Mouse (Mus musculus) left cerebral cortex, adult 9 months (tissue): ENCODE results near the gene Gpr84.
A peak's percentile ranks its signal among the peaks of the same experiment; 100 is the strongest.

Source experiments
- DNase-seq, 2 experiments: peaks; one replicate each; pipeline ENCODE4 v3.0.0; 2022; ENCODE audit warnings: low spot score in 2 of 2

The Gpr84 gene

DNA sequence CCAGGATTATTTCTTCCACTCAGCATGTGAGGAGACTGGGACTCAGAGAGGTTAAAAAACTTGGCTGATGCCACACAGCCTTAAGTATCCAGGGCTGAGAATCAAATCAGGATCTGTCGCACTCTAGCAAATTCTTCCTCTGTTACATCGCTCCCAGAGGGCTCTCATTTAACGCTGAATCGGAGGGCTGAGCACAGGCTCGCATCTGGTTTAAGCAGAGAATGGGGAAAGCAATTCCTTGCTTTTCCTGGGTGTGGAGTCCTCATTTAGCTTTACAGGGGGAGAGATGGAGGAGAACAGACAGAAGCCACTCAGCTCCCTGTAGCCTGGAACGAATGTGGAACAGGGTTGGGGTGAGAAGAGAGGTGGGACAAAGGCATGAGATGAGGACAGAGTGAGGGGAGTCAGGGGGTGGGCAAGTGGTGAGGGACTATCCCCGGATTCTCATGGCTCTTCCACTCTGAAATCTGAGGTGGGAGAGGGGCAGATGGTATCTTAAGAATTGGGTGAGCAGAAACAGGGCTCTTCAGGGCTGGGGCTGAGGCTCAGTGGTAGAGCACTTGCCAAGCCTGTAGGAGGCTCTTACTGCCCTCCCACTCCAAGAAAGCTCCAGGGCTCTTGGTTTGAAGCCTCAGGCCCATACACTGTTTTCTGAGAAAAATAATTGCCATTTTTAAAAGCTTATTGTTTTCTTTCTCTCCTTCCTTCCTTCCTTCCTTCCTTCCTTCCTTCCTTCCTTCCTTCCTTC is 25.2 kb upstream of the Gpr84 start:
- no peak for DNase-seq

DNA sequence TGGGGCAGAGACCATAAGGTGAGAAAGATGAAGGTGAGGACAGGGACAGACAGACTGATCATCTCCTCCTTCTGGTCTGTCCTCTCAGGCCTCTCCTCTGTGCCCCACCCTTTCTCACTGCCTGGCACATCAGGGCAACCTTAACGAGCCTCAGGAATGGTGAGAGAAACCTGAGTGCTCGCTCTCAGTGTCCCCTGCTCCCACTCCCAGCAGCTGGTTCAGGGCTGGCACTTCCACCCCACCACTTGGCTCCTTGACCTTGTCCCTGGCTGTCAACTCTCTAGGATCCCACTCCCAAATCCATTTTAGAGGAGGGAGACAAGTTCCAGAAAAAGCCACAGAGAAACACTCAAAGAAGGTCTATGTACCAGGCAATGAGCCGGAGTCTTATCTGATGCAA is 24.6 kb upstream of the Gpr84 start:
- no peak for DNase-seq

DNA sequence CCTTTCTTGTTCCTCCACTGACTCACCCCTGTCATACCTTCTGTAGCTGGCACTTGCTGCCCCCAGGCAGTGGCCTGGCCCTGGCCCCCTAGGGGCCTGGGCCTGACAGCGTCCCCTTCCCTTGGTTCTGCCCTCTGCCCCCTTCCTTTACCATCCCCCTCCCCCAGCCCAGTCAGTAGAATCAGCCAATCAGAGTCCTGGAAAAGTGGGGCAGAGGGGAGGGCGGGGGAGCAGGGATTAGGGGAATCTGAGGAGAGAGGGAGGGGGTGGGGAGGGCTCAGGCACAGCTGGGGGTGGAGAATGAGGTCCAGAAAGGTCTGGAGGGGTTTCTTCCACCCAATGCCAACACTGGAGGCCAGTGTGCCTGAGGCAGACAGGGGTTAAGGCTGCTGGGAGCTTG is 23.8 kb upstream of the Gpr84 start:
- DNase-seq = no peak

DNA sequence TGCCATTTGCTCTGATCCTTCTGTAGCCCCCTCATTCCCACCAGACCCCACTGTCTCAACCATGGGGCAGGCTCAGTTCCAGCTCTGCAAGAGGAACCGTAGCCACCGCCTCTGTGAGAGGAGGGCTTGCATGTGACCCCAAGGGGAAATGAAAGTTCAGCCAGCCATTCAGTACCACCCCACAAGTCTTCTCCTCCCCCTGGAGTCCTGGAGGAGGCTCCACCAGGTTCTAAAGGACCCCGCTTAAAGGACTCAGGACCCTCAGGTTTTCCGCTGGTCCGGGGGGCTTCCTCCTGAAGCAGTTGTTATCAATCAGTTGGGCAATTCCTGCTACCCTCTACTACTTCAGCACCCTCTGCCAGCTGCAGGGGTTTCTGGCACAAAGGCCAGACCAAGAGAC is 23.3 kb upstream of the Gpr84 start:
- DNase-seq = no peak

DNA sequence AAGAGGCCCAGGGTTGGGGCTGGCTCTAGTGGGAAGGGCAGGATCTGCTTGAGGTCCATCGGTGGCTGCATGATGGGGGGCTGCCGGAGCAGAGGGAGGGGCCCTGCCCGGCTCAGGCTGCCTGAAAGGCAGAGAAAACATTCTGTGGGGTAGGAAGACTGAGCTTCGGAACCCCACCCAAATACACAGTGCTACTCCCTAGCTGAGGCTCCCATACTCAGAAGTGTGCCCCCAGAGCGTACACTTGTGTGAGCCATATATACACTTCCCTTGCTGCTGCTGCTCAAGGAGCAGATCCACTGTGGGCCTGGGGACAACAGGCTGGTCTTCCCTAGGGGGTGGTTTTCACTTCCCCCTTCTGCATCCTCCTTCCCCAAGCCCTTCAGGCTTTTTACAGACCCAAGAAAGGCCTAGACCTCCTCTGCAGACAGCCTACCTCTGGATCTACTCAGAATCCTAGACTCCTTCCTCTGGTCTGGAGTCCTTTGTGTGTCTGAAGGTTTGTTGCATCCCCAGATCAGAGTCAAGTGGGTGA is 22.7 kb upstream of the Gpr84 start:
- DNase-seq = no peak

DNA sequence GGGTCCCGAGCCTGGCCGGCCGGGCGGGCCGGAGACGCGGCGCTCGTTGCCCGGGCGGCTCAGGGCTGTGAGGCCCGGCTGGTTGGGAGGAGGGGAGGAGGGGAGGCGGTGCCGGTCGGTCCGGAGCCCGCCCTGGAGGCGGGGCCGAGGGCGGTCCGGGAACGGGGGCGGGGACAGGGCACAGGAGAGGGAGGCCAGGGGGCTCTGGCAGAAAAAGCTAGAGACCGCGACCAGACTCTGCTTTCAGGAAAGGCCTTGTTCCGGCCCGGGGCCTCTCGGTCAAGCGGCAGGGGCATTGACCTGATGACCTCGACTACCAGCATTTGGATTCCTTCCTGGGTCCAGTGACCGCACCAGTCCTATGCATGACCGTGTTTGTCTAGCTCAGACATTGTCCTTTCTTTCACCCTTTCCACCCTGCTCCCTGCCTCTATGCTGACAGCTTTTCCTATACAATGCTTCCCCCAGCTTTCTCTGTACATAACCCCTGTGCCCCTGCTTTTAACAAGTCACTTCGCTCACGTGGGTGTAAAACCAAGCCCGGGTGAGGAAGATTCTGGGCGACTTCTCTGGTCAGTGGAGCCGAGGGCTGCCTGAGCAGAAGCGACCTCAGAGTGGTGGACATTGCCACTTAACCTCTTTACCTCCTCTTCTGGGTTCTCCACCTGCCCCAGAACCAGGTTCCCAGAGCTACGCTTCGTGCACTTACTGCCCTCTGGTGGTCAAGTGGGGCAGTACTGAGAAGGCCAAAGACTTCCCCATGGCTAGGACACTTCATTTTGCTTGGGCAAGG is 13.2 kb upstream of the Gpr84 start:
- DNase-seq = peak in 1 of 2 experiments; percentile 75

DNA sequence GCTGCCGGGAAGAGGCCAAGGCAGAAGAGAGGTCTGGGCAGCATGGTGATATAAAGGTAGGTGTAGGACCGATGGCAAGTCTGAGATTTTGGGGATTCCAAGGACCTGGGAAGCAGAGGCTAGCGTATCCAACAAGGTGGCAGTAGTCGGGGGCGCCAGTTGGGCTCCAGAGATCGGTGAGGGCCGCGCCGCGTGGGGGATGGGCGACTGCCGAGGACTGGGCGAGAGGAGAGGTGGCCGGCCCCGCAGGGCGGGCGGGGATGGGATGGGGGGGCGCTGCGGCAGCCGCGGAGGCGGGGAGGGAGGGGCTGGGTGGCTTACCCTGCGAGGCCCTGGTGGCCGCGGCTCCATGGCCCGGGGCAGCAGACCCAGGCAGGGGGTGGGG is 12.7 kb upstream of the Gpr84 start:
- DNase-seq = no peak

DNA sequence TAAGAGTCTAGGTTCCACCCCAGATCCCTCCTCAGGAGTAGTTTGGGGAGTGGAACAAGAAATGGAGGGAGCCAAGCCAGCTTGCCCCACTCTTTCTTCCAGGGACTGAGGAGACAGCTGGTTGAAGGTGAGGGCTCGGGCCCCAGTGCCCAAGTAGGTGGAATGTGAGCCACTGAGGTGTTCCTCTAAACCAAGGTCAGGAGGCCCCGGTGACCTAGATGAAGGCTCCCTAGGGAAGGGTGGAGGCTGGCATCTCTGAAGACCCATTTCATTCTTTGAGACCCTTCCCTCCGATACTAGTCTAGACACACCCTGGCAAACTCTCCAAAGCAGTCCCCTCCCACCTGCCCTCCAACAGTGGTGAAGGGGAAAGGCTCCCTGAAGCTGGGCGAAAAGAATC is 12.0 kb upstream of the Gpr84 start:
- no peak for DNase-seq

DNA sequence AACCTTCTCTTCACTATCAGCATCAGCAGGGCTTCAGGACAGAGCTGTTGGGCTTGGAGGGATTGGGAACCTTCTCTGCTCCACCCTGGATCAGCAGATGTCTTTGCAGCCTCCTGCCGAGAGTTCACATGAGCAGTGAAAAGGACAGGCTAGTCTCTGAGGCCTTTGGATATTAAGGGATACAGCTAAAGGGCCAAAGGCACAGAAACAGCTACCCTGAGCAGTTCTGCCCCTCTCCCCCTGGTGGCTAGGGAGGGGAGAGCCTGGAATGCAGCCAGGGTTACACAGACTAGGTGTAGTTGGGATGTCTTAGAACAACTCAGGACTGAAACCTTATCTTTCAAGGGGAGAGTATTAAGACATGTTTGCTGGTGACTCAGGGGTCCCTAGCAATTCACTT is 10.7 kb upstream of the Gpr84 start:
- DNase-seq = no peak

DNA sequence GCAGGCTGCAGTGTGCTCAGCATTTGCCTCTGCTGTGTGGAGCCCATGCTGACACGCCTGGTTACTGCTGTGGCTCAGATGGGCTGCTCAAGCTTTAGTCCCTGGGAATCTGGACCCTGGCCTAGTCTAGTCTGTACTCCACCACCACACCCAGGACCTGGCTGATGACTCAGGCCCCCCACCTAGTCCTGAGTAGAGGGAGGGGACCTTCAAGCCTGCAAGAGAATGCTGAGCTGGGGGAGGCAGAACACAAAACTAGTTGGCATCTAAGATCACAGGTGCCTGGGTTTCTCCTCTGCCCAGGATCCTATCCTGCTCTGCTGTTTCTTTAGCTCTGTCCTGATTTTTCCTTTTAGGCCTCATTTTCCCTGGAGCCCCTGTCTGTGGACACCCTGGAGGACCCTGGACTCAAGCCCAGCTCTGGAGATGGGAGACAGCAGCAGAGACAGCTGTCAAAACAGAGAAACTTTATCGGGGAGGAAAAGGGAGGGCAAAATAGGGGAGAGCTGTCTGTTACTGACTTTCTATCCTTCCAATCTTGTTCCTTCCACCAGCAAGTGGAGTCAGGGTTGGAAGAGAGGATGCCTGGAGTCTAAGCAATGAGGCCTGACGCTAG is 7.9 kb upstream of the Gpr84 start:
- no peak for DNase-seq

DNA sequence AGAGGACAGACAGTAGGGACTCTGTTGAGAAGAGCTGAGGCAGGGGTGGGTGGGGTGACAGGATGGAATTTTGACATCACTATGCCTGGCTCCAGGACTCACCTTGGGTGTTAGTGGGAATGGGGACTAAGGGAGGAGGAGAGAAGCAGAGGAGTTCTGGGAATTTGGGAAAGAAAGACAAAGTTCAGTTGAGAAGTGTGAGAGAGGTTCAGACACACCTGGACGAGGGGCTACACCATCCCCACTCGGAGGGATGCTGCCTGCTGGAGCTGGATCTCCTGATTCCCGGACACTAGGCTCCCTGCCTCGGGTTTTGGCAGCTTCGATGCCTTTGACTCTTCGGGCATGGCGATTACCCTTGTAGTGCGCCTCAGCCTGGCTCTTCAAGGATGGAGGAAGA is 7.3 kb upstream of the Gpr84 start:
- no peak for DNase-seq

DNA sequence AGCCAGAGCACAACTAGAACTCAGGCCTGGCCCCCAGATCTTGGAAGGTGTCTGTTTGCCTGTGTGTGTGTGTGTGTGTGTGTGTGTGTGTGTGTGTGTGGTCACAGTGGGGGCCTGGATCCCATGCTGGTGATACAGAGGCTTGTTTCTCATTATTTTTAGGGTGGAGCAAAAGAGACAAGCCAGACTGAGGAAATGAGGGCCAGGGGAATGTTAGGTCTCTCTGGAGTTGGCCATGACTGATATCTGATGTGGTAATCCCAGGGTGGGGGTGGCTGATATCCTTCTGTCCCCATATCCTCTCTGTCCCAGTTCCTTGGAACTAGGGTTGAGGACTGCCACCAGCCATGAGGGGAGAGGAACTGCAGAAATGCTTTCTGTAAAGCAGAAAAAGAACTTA is 6.7 kb upstream of the Gpr84 start:
- DNase-seq = no peak

DNA sequence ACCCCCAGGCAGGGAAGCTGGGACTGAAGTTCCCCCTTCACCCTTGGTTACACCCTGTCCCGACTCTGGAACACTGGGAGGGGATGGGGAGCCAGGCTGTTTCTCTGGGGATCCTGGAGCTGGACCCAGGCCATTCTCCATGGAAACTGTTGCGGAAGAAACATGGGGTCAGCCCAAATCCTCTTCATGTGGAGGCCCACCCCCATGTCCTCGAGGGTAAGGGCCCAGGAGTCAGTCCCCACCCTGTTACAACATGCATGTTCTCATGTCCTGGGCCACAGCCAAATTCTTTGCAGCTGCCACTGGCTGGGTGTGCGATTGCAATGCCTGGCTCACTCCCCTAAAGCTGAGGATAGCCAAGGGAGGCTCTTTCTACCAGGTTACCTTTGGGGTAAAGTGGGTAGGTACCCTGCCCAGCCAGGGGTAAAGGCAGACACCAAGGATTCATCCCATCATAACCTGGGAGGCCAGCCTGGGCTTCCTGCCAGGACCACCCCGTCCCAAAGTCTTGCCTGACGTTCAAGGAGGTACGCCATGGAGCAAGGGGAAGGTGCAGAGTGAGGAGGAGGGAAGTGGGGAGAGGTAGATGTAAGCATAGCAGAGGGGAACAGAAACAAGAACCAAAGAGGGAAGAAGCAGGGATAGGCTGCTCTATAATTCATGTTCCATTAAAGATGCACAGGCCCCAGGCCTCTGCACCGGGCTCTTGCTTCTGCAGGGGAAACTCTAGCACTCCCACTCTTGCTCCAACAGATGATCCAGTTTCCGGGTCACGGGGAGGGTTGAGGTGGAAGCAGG is 5.8 kb upstream of the Gpr84 start:
- DNase-seq = no peak

DNA sequence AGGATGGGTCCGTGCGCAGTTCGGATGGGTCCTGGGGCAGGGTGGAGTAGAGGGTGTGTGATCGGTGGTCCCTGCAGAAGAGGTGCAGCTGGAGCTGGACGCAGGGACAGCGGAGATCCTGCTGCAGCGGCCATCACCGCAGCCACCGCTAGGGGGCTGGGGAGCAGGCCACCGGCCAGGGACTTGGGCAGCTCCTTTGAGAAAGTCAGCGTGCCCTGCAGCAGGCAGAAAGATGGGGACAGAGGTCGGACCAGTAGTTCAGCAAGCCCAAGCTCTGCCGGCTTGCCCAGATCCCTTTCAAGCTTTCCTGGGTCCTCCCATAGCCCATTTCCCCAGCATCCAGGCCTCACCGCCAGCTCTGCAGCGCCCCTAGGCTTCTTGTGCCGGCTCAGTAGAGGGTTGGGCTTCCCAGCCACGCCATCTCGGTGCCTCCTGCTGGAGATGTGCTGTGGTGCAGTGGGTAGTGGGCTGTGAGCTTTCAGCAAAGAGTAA is 4.6 kb upstream of the Gpr84 start:
- DNase-seq = peak in 1 of 2 experiments; percentile 52

DNA sequence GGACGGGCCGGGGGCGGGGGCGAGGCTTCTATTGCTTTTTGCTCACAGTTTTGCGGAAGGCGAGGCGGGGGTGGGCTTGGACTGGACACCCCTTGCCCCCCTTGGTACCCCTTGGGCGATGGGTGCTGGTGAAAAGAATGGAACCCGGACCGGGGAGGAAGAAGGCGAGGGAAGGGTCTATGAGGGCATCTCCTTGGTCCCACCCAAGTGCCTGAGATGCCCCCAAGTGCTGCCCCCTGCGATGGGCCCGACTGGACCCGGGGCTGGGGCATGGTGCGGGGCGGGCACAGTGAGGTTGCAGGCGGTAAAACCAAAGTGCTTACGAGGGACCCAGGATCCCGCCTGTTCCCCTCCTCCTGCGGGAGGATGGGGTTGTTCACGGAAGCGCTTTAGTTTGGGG is 3.8 kb upstream of the Gpr84 start:
- no peak for DNase-seq

DNA sequence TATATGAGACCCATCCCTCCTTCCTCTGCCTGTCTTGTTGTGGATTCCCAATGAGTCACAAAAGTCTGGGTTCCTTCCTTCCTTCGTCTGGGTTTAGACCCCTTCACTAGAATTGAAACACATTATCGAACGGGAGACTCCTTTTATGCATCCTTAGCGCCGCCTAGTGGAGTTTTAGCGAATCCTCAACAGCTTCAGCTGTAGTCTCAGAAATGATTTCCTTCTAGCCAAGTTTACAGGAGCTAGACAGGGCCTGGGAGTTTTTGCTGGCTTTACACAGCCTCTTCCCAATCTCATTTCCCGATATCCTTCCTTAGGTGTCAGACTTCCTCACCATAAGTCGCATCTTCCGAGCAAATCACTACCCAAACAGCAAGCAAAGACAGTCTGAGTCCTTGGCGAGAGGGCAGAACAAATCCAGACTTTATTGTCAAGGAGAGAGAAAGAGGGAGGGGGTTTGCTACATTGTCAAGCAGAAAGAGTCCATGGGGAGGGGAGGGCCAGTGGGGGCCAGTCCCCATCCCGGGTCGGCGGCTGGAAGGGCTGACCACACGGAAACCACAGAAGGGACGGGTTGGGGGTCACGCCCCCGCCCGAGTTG is 3.2 kb upstream of the Gpr84 start:
- DNase-seq = peak in 1 of 2 experiments; percentile 69

DNA sequence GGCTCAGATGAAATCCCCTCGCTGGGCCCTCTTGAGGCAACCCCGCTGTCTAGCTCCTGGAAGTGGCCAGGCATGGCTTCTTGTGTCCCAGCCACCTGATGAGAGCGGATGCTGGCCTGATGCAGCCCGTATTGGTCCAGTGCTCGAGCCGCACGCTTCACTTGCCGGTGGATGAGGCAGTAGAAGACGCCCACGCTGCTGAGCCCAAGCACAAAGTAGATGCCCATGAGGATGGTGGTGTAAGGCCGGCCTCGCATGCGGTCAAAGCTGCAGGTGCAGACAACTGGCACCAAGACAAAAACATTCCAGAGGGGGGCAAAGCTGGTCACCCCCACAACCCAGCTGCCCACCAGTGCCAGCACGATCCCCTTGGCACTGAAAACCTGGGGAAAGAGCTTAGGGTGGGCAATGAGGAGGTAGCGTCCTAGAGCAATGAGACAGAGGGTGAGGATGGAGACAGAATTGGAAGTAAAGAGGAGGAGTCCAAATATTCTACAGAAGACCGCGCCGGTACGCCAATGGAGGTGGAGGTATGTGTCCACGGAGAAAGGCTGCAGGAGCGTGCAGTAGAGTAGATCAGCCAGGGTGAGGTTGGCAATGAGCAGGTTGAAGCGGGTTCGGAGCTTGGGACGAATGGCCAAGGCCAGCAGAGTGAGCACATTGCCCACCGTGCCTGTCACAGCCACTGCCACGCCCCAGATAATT is 1.4 kb downstream of the Gpr84 start:
- DNase-seq = no peak

DNA sequence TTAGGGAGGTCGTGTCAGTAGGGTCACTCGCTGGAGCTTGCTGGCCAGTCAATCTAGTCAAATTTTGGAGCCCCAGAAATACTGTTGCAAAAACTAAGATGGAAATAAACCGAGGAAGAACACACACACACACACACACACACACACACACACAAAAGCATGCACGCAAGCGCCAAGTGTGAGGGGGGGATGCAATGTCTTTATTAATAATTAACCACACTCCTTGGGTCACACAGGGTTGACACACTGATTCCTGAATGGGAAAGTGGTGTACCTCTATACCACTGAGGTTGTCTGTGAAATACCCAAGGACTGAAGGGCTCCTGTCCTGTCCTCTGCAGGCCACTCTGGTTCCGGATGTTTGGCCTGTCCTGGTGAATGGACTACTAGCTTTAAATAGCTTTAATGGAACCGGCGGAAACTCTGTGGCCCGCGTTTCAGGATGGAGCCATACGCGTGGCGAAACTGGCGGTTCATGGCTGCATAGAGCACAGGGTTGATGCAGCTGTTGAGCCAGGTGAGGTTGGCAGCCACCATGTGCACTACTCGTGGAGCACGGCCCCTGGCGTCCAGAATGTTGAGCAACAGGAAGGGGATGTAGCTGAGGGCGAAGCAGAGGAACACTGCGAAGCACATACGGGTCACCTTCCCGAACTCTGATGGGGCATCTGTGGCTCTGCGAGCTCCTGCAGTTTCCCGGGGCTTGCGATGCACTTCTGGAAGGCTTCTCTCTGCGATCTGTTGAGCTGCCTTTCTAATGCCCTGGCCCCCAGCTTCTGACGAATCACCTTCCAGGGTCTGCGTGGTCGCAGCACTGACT is 2.1 kb downstream of the Gpr84 start:
- DNase-seq = no peak

DNA sequence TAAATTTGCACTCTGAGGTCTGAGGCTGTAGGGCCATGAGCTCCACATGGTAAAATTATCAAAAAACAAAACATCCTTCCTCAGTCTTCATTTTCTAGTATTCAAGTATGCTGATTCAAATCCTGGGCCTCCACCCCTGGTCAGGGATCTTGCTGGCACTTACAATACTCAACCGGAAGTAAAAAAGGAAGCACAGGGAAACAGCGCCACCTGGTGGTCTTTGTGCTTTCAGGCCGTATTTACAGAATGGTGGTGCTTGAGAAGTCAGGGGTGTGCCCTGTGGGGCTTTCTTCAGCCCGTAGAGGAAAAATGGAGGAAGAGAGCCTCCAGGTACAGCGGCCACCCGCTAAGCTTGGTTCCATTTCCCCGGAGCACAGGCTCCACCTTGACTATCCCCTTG is 3.3 kb downstream of the Gpr84 start:
- DNase-seq = peak; percentile 68 to 97
